Mouse (Mus musculus) CH12.LX (cell line): ENCODE measurements around the gene Mllt11. TPM values are rescaled to one million over a fixed set of nuclear protein-coding genes. Genes with fewer than 3 reads are reported as not detected.

Source experiments
- DNase-seq: peaks from one replicate; pipeline ENCODE4 v3.0.0-alpha.2; 2013; ENCODE audit errors: extremely low read depth
- H3K27ac ChIP-seq: 2 replicates; pipeline ENCODE4 v1.5.1; 2012; ENCODE audit warnings: low read depth, mild to moderate bottlenecking, control low read depth, moderate library complexity; ENCODE audit not compliant: insufficient read depth
- H3K27me3 ChIP-seq: replicated peaks from 2 replicates; pipeline ENCODE3; 2012; ENCODE audit warnings: inconsistent platforms
- H3K36me3 ChIP-seq, 2 experiments: replicated peaks in 1 of 2; 2 replicates each; pipeline versions ENCODE3 to v1.6.1; 2012; ENCODE audit warnings: inconsistent platforms in 1 of 2, low read length in 1 of 2, mild to moderate bottlenecking in 1 of 2, mixed read lengths in 1 of 2, moderate library complexity in 1 of 2; ENCODE audit not compliant: control insufficient read depth in 1 of 2, insufficient read depth in 1 of 2
- H3K4me1 ChIP-seq, 2 experiments: 2 replicates each; pipeline ENCODE4 v1.6.1; 2012; ENCODE audit warnings: inconsistent platforms in 1 of 2, moderate library complexity in 1 of 2; ENCODE audit not compliant: insufficient read depth in 2 of 2, control insufficient read depth in 1 of 2
- H3K4me2 ChIP-seq: 2 replicates; pipeline ENCODE4 v1.6.1; 2012; ENCODE audit warnings: low read depth, mild to moderate bottlenecking, control low read depth; ENCODE audit not compliant: poor library complexity, insufficient read depth, severe bottlenecking
- H3K4me3 ChIP-seq, 3 experiments: fragments of 150-350 bp in 1 of 3; sonication (generic) in 1 of 3; replicated peaks in 1 of 3; 2 replicates each; pipeline versions ENCODE3 to v1.5.1; 2011 to 2012; ENCODE audit warnings: low read depth in 2 of 3, low read length in 2 of 3, mild to moderate bottlenecking in 2 of 3, moderate library complexity in 2 of 3, control low read depth in 1 of 3, improper control_type of control experiment in 1 of 3, inconsistent platforms in 1 of 3, mixed read lengths in 1 of 3; ENCODE audit not compliant: poor library complexity in 1 of 3
- H3K79me2 ChIP-seq: replicated peaks from 2 replicates; pipeline ENCODE4 v1.6.1; 2012; ENCODE audit warnings: mild to moderate bottlenecking, moderate library complexity; ENCODE audit not compliant: control insufficient read depth, poor library complexity, insufficient read depth, severe bottlenecking; ENCODE audit errors: extremely low read depth
- H3K9ac ChIP-seq: 2 replicates; pipeline ENCODE4 v1.6.1; 2012; ENCODE audit warnings: low read depth, mild to moderate bottlenecking, control low read depth, moderate library complexity; ENCODE audit not compliant: insufficient read depth
- H3K9me3 ChIP-seq: replicated peaks from 2 replicates; pipeline ENCODE3; 2012; ENCODE audit warnings: low read length, inconsistent platforms, mixed read lengths
- BHLHE40 ChIP-seq: IDR thresholded peaks from 2 replicates; pipeline ENCODE4 v1.6.1; 2011; ENCODE audit warnings: mild to moderate bottlenecking, low read depth, low read length, improper control_type of control experiment
- CHD1 ChIP-seq: IDR thresholded peaks from 2 replicates; pipeline ENCODE4 v1.6.1; 2012; ENCODE audit warnings: low read depth, low read length, improper control_type of control experiment, inconsistent platforms
- CHD2 ChIP-seq: IDR thresholded peaks from 2 replicates; pipeline ENCODE4 v1.6.1; 2011; ENCODE audit warnings: low read length, improper control_type of control experiment
- ELF1 ChIP-seq: IDR thresholded peaks from 2 replicates; pipeline ENCODE4 v1.6.1; 2014; ENCODE audit warnings: low read depth, mild to moderate bottlenecking, inconsistent platforms, low read length, improper control_type of control experiment
- ETS1 ChIP-seq: conservative IDR thresholded peaks from 2 replicates; pipeline ENCODE4 v1.6.1; 2012; ENCODE audit warnings: low read depth, mild to moderate bottlenecking, inconsistent platforms, low read length, improper control_type of control experiment, moderate library complexity
- JUND ChIP-seq: conservative IDR thresholded peaks from 2 replicates; pipeline ENCODE4 v1.6.1; 2011; ENCODE audit warnings: low read depth, low read length, improper control_type of control experiment
- MAX ChIP-seq: IDR thresholded peaks from 2 replicates; pipeline ENCODE4 v1.6.1; 2011; ENCODE audit warnings: low read length, improper control_type of control experiment
- MAZ ChIP-seq: IDR thresholded peaks from 2 replicates; pipeline ENCODE4 v1.6.1; 2012; ENCODE audit warnings: low read depth, mild to moderate bottlenecking, inconsistent platforms, low read length, improper control_type of control experiment, moderate library complexity
- MEF2A ChIP-seq: IDR thresholded peaks from 2 replicates; pipeline ENCODE4 v1.6.1; 2014; ENCODE audit warnings: low read depth, mild to moderate bottlenecking, inconsistent platforms, low read length, improper control_type of control experiment, borderline replicate concordance
- MYC ChIP-seq: IDR thresholded peaks from 2 replicates; pipeline ENCODE4 v1.6.1; 2011; ENCODE audit warnings: low read depth, mild to moderate bottlenecking, improper control_type of control experiment, low read length
- NRF1 ChIP-seq: IDR thresholded peaks from 2 replicates; pipeline ENCODE4 v1.6.1; 2014; ENCODE audit warnings: low read depth, mild to moderate bottlenecking, inconsistent platforms, low read length, improper control_type of control experiment, moderate library complexity
- PAX5 ChIP-seq: IDR thresholded peaks from 2 replicates; pipeline ENCODE4 v1.6.1; 2012; ENCODE audit warnings: low read length, inconsistent platforms, mixed read lengths
- POLR2AphosphoS2 ChIP-seq: IDR thresholded peaks from 2 replicates; pipeline ENCODE4 v1.6.1; 2011; ENCODE audit warnings: low read depth, low read length, improper control_type of control experiment
- UBTF ChIP-seq: IDR thresholded peaks from 2 replicates; pipeline ENCODE4 v1.6.1; 2012; ENCODE audit warnings: low read depth, mild to moderate bottlenecking, inconsistent platforms, low read length, improper control_type of control experiment, moderate library complexity
- USF1 ChIP-seq: IDR thresholded peaks from 2 replicates; pipeline ENCODE4 v1.6.1; 2014; ENCODE audit warnings: low read depth, mild to moderate bottlenecking, inconsistent platforms, low read length, improper control_type of control experiment
- ZMIZ1 ChIP-seq: IDR thresholded peaks from 2 replicates; pipeline ENCODE4 v1.6.1; 2012; ENCODE audit warnings: low read depth, mild to moderate bottlenecking, inconsistent platforms, low read length, improper control_type of control experiment
- dilution Hi-C: fragments of 300-500 bp; cut with MboI; formaldehyde crosslinking; loops from 2 replicates; pipeline ENCODE4 v1.14.3; 2020; ENCODE audit warnings: low sequenced_read_pairs; ENCODE audit not compliant: extremely low pct_unique_long_range_greater_than_20kb, extremely low pct_ligation_motif_present
- in situ Hi-C: fragments of 300-500 bp; cut with MboI; formaldehyde crosslinking; loops from 3 replicates; pipeline ENCODE4 v1.14.3; 2019; ENCODE audit warnings: low sequenced_read_pairs, low pct_ligation_motif_present, low pct_unique_long_range_greater_than_20kb, mixed read lengths
- polyA plus RNA-seq: library from polyadenylated mRNA; unstranded; fragments of >175 nt; gene quantifications from 2 replicates; pipeline ENCODE4 v1.2.1, GENCODE M21; 2012; ENCODE audit warnings: low read depth; ENCODE audit not compliant: insufficient read length
- total RNA-seq, 2 experiments: library from RNA; depleted of rRNA; stranded (reverse); fragments of 300-350 nt in 1 of 2; fragments of >200 nt in 1 of 2; gene quantifications; 2 replicates each; pipeline ENCODE4 v1.2.3; 2012 to 2014

Gene Mllt11
- total and polyA plus RNA-seq, 3 experiments = 10.0 to 23.9 (median 10.0) TPM

GRCm38 (mm10) chr3:95247660-95248336, 15.8 kb upstream of the Mllt11 start:
- Histone ChIP-seq H3K4me1 (peaks cover 0 to 4% of the 10 kb centered on the region in 2 experiments; a peak in 2 of 4 replicates), H3K79me2 (no peaks in the 10 kb centered on the region), H3K27me3 (no peaks in the 10 kb centered on the region), H3K4me3 (no peak overlapping the region), H3K9me3 (no peaks in the 10 kb centered on the region), H3K9ac (no peak overlapping the region), H3K36me3 (peaks cover 0 to 11% of the 10 kb centered on the region in 2 experiments), H3K27ac (no peak overlapping the region), H3K4me2 (no peak overlapping the region)
- DNase-seq = no peak
- in situ Hi-C loops (no loop called here), dilution Hi-C loops (no loop called here)
- TF ChIP-seq MAX = no peak
- no peak for TF ChIP-seq MEF2A
- TF ChIP-seq CHD1 = no peak
- no peak for TF ChIP-seq NRF1
- no peak for TF ChIP-seq ETS1
- no peak for TF ChIP-seq JUND
- TF ChIP-seq ELF1 = no peak
- TF ChIP-seq MYC = no peak

- H3K4me3 ChIP-seq = no peak overlapping the region
- no peaks in the 10 kb centered on the region for H3K79me2 ChIP-seq
- no peak overlapping the region for H3K4me2 ChIP-seq
- in situ Hi-C loops (no loop called here), dilution Hi-C loops (no loop called here)
- TF ChIP-seq PAX5 (no peak), MYC (no peak)
- peaks cover 0 to 4% of the 10 kb centered on the region in 2 experiments; a peak in 2 of 4 replicates for H3K4me1 ChIP-seq
- H3K36me3 ChIP-seq = peaks cover 0 to 11% of the 10 kb centered on the region in 2 experiments
- no peaks in the 10 kb centered on the region for H3K27me3 ChIP-seq
- DNase-seq = no peak
- no peak overlapping the region for H3K27ac ChIP-seq
- H3K9ac ChIP-seq = no peak overlapping the region
- H3K9me3 ChIP-seq = no peaks in the 10 kb centered on the region
Measured at GRCm38 (mm10) chr3:95246465-95247231, 14.7 kb upstream of the Mllt11 start.

GRCm38 (mm10) chr3:95243086-95243485, 11.1 kb upstream of the Mllt11 start:
- Histone ChIP-seq H3K9ac (no peak overlapping the region), H3K4me2 (no peak overlapping the region), H3K27me3 (no peaks in the 10 kb centered on the region), H3K36me3 (peaks cover 2 to 22% of the 10 kb centered on the region in 2 experiments), H3K27ac (no peak overlapping the region), H3K4me3 (no peak overlapping the region), H3K4me1 (no peaks in the 10 kb centered on the region), H3K79me2 (no peaks in the 10 kb centered on the region), H3K9me3 (no peaks in the 10 kb centered on the region)
- no peak for DNase-seq
- TF ChIP-seq BHLHE40 = no peak
- TF ChIP-seq ZMIZ1 = no peak
- no peak for TF ChIP-seq CHD2
- TF ChIP-seq USF1 = no peak
- TF ChIP-seq UBTF = no peak
- no peak for TF ChIP-seq MAX
- TF ChIP-seq POLR2AphosphoS2 = no peak
- TF ChIP-seq MAZ = no peak
- in situ Hi-C loops (no loop called here), dilution Hi-C loops (no loop called here)
